Mouse (Mus musculus): ENCODE measurements around the gene Cd209b. TPM values are rescaled to one million over a fixed set of nuclear protein-coding genes. Genes with fewer than 3 reads are reported as not detected.

Gene Cd209b
- not detected for total RNA-seq (2023)

GRCm38 (mm10) chr8:3926744-3927143 is at the start of gene Cd209b:
Cd209b (minus strand) TSS chr8:3926844.

GRCm38 (mm10) chr8:3954646-3955045 is 28.0 kb upstream of the Cd209b start, which contains the start of gene Cd209c:
Cd209c (minus strand) TSS chr8:3954746.

DNA sequence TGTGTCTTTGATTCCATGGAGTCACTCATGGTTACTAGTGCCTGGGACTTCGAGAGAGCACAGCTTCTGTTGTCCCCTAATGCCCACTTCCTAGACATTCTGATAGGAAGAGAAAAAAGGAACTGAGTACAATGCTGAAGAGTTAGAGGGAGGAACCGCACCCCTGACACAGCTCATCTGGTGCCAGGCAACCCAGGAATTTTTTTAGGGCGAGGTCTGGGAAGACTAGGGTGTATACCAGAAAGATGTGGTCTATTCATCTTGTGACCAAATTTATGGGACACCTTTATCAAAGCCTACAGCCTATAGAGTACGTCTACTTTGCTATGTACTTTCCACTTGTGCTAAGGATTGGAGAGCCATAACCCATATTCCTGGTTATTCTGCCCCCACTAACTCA is 48.2 kb downstream of the Cd209b start, which contains the start of gene Cd209d:
TSS of gene Cd209d (minus strand) at position 101 of the 400 bp plus-strand sequence.

Other genes starting within 250 kb of the Cd209b start
- gene Fcer2a, start 232.7 kb downstream of the Cd209b start, total RNA-seq (2023) = under 1 TPM; 0.31 to 0.53 TPM
- gene Clec4g, start 206.2 kb downstream of the Cd209b start, total RNA-seq (2023) = not detected
- 1 to 10 TPM; 5.8 to 9.3 TPM for gene Cd209a, start 177.9 kb downstream of the Cd209b start, total RNA-seq (2023)
- not detected for gene Cd209e, start 72.5 kb downstream of the Cd209b start, total RNA-seq (2023)
- gene Cd209d, start 48.3 kb downstream of the Cd209b start, total RNA-seq (2023) = 1 to 10 TPM in 1 of 2 experiments, under 1 TPM in 1; 0.67 to 2.6 TPM
- under 1 TPM; 0.47 to 0.62 TPM for gene Cd209c, start 27.9 kb upstream of the Cd209b start, total RNA-seq (2023)
- not detected for gene Cd209f, start 179.0 kb upstream of the Cd209b start, total RNA-seq (2023)
- gene Cd209g, start 207.3 kb upstream of the Cd209b start, total RNA-seq (2023) = not detected
- 10 to 100 TPM; 11.0 to 13.2 TPM for gene Evi5l, start 239.7 kb upstream of the Cd209b start, total RNA-seq (2023)

All from neutrophil, adult 59 days (primary cell).